Mouse (Mus musculus): ENCODE measurements around the gene Hoxa6. TPM values are rescaled to one million over a fixed set of nuclear protein-coding genes. Genes with fewer than 3 reads are reported as not detected.

The Hoxa6 gene
- polyA plus RNA-seq, 1 experiment from 2014 or later, result 34.7 TPM

- WGBS, result 1% methylated on average over 30 of the region's 30 CpGs
- Histone ChIP-seq H3K36me3 (peaks cover 3% of the 10 kb centered on the region; the same call in 1 of the 2 replicates), H3K27me3 (replicated peaks) (no peaks in the 10 kb centered on the region), H3K9me3 (no peaks in the 10 kb centered on the region), H3K4me1 (peaks cover 58% of the 10 kb centered on the region), H3K9ac (peak overlapping the region; percentile 89), H3K4me2 (replicated peaks) (peak overlapping the region; percentile 99), H3K4me3 (peak overlapping the region; percentile 75), H3K27ac (peak overlapping the region; percentile 98)
- ATAC-seq (ENCODE audit: low FRiP score, low read depth), result peak; percentile 48
Measured at GRCm38 (mm10) chr6:52160511-52161335, 47.8 kb downstream of the Hoxa6 start.

- Histone ChIP-seq H3K4me1 (peaks cover 57% of the 10 kb centered on the region), H3K9me3 (no peaks in the 10 kb centered on the region), H3K27ac (peak overlapping the region; percentile 98), H3K36me3 (peaks cover 3% of the 10 kb centered on the region; the same call in 1 of the 2 replicates), H3K27me3 (replicated peaks) (no peaks in the 10 kb centered on the region), H3K4me2 (replicated peaks) (peak overlapping the region; percentile 99), H3K9ac (peak overlapping the region; percentile 89), H3K4me3 (peak overlapping the region; percentile 75)
- WGBS, result 1% methylated on average over 9 of the region's 9 CpGs
- no peak for ATAC-seq (ENCODE audit: low FRiP score, low read depth)
Measured at GRCm38 (mm10) chr6:52159979-52160378, 48.5 kb downstream of the Hoxa6 start.

GRCm38 (mm10) chr6:52159164-52159761, 49.3 kb downstream of the Hoxa6 start:
- Histone ChIP-seq H3K9me3 (no peaks in the 10 kb centered on the region), H3K9ac (peak overlapping the region; percentile 89), H3K4me3 (peak overlapping the region; percentile 75), H3K27me3 (replicated peaks) (no peaks in the 10 kb centered on the region), H3K4me2 (replicated peaks) (peak overlapping the region; percentile 99), H3K36me3 (peaks cover 3% of the 10 kb centered on the region; the same call in 1 of the 2 replicates), H3K27ac (peak overlapping the region; percentile 98), H3K4me1 (peaks cover 55% of the 10 kb centered on the region)
- 1% methylated on average over 12 of the region's 12 CpGs for WGBS
- no peak for ATAC-seq (ENCODE audit: low FRiP score, low read depth)

- Histone ChIP-seq H3K9ac (peak within 1 kb of the TSS; percentile 89), H3K4me3 (peak within 1 kb of the TSS; percentile 75), H3K4me1 (peaks cover 50% of the 10 kb centered on the region), H3K27ac (peak within 1 kb of the TSS; percentile 98), H3K36me3 (peaks cover 3% of the 10 kb centered on the region; the same call in 1 of the 2 replicates), H3K27me3 (replicated peaks) (no peaks in the 10 kb centered on the region), H3K9me3 (no peaks in the 10 kb centered on the region), H3K4me2 (replicated peaks) (peak within 1 kb of the TSS; percentile 99)
- WGBS, result under 1% methylated on average over 55 of the region's 55 CpGs
- ATAC-seq (ENCODE audit: low FRiP score, low read depth), result peak; percentile 82
Measured at GRCm38 (mm10) chr6:52158276-52159051, 50.1 kb downstream of the Hoxa6 start, which contains the start of gene Hoxa1. Hoxa1 (minus strand) TSS chr6:52158317.

GRCm38 (mm10) chr6:52157466-52158275, 50.9 kb downstream of the Hoxa6 start:
- H3K36me3 ChIP-seq, result peaks cover under 1% of the 10 kb centered on the region; the same call in 1 of the 2 replicates
- H3K9ac ChIP-seq, result peak overlapping the region; percentile 72
- peaks cover 58% of the 10 kb centered on the region for H3K4me1 ChIP-seq
- H3K27me3 ChIP-seq (replicated peaks), result no peaks in the 10 kb centered on the region
- peak; percentile 46 for ATAC-seq (ENCODE audit: low FRiP score, low read depth)
- H3K4me3 ChIP-seq, result peak overlapping the region; percentile 75
- H3K9me3 ChIP-seq, result no peaks in the 10 kb centered on the region
- H3K27ac ChIP-seq, result peak overlapping the region; percentile 58; the same call in 1 of the 2 replicates
- WGBS, result under 1% methylated on average over 32 of the region's 32 CpGs
- H3K4me2 ChIP-seq (replicated peaks), result peak overlapping the region; percentile 99

- ATAC-seq (ENCODE audit: low FRiP score, low read depth), result no peak
- Histone ChIP-seq H3K27ac (no peak overlapping the region), H3K27me3 (replicated peaks) (no peaks in the 10 kb centered on the region), H3K36me3 (no peaks in the 10 kb centered on the region), H3K4me2 (replicated peaks) (peak overlapping the region; percentile 99), H3K4me1 (peaks cover 65% of the 10 kb centered on the region), H3K4me3 (peak overlapping the region; percentile 75), H3K9me3 (no peaks in the 10 kb centered on the region), H3K9ac (peak overlapping the region; percentile 72)
- 1% methylated on average over 20 of the region's 20 CpGs for WGBS
Measured at GRCm38 (mm10) chr6:52156551-52157200, 51.8 kb downstream of the Hoxa6 start.

MicroRNAs encoded within 50 kb of the gene (microRNA counts, 519-probe panel; counts per million panel counts)
- microRNA mmu-miR-196b, result 6,429 counts per million, percentile 92 among the panel's probes with 10 or more counts

Small RNA genes lying within 50 kb of the gene (microRNA-seq; reads per million reads assigned to microRNA genes)
- gene Mir196b, result 11,466 reads per million, percentile 96 among the genes with 10 or more reads in this experiment

Other genes starting within 250 kb of the Hoxa6 start
- gene Skap2, start 196.2 kb downstream of the Hoxa6 start, polyA plus RNA-seq (2016; fragmentation: Nextera tagmentation; extraction: Ambion mirVana), result 57.3 and 60.8 TPM in 2 replicates
- gene Hoxa1, start 50.4 kb downstream of the Hoxa6 start, polyA plus RNA-seq (2016; fragmentation: Nextera tagmentation; extraction: Ambion mirVana), result 4.7 and 5.0 TPM in 2 replicates
- 25.6 and 34.2 TPM in 2 replicates for gene Hoxa2, start 43.9 kb downstream of the Hoxa6 start, polyA plus RNA-seq (2016; fragmentation: Nextera tagmentation; extraction: Ambion mirVana)
- 6.4 and 7.0 TPM in 2 replicates for gene 5730596B20Rik, start 31.2 kb downstream of the Hoxa6 start, polyA plus RNA-seq (2016; fragmentation: Nextera tagmentation; extraction: Ambion mirVana)
- 7.1 and 9.7 TPM in 2 replicates for gene Hoxa4, start 17.0 kb downstream of the Hoxa6 start, polyA plus RNA-seq (2016; fragmentation: Nextera tagmentation; extraction: Ambion mirVana)
- gene Hoxa5, start 4.1 kb downstream of the Hoxa6 start, polyA plus RNA-seq (2016; fragmentation: Nextera tagmentation; extraction: Ambion mirVana), result 72.6 and 76.1 TPM in 2 replicates
- gene Hoxa3, start 4.6 kb upstream of the Hoxa6 start, polyA plus RNA-seq (2016; fragmentation: Nextera tagmentation; extraction: Ambion mirVana), result 21.1 and 25.1 TPM in 2 replicates
- gene Gm28308, start 4.6 kb upstream of the Hoxa6 start, polyA plus RNA-seq (2016; fragmentation: Nextera tagmentation; extraction: Ambion mirVana), result not detected in 2 replicates
- gene Hoxa7, start 13.1 kb upstream of the Hoxa6 start, polyA plus RNA-seq (2016; fragmentation: Nextera tagmentation; extraction: Ambion mirVana), result 81.2 and 102 TPM in 2 replicates
- 124 and 131 TPM in 2 replicates for gene Hoxa9, start 22.4 kb upstream of the Hoxa6 start, polyA plus RNA-seq (2016; fragmentation: Nextera tagmentation; extraction: Ambion mirVana)
- gene Hoxa10, start 32.1 kb upstream of the Hoxa6 start, polyA plus RNA-seq (2016; fragmentation: Nextera tagmentation; extraction: Ambion mirVana), result 108 and 119 TPM in 2 replicates
- 10.8 and 13.4 TPM in 2 replicates for gene Hoxa11, start 37.1 kb upstream of the Hoxa6 start, polyA plus RNA-seq (2016; fragmentation: Nextera tagmentation; extraction: Ambion mirVana)
- 0.10 and 1.3 TPM in 2 replicates for gene Hoxa13, start 52.2 kb upstream of the Hoxa6 start, polyA plus RNA-seq (2016; fragmentation: Nextera tagmentation; extraction: Ambion mirVana)
- 4.1 and 4.5 TPM in 2 replicates for gene Evx1, start 104.8 kb upstream of the Hoxa6 start, polyA plus RNA-seq (2016; fragmentation: Nextera tagmentation; extraction: Ambion mirVana)